Mouse (Mus musculus) liver, embryonic 14.5 days (tissue): ENCODE measurements around the gene Blcap.

Source experiments
- CTCF ChIP-seq: IDR thresholded peaks from 2 replicates; pipeline ENCODE4 v1.5.1; 2016; ENCODE audit warnings: antibody characterized with exemption, low read depth, control low read depth
- EP300 ChIP-seq: IDR thresholded peaks from 2 replicates; pipeline ENCODE4 v1.6.1; 2016; ENCODE audit warnings: antibody characterized with exemption, low read depth

DNA sequence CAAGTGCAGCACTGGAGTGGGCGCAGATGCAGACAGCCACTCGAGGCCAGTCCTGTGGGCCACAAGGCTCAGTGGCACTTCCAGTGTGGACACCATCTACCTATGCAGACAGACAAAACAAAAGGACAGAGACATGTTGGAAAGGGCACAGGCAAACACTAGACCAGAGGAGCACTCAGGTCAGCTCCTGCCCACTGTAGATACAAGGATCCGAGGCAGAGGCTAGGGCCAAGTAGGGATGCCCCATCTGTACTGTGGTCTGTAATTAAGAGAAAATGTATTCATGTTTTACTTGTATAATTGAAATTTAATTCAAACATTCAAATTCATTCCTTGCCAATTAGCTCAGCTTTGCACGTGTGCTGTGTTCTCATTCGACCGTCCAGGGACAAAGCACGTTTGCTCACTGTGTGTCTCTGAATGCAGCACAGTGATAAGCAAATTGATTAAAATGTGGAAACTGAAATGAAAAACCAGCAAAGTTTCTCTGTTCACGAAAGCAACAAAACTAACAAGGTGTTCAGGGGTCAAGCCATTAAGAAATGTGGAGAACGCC lies 26.7 kb downstream of the Blcap start:
- TF ChIP-seq CTCF (no peak), EP300 (no peak)
